Mouse (Mus musculus): ENCODE measurements at regions not wholly inside any gene's neighbourhood (a gene's known extent, or its start where the extent isn't known, plus 50 kb on each side); places are given as distances from the start of the nearest gene placed in this dataset.

- H3K4me3 ChIP-seq (ENCODE audit: low read depth, low read length): no peak overlapping the region
- H3K9me3 ChIP-seq (ENCODE audit: control insufficient read depth, low read length): no peaks in the 10 kb centered on the region
- H3K27ac ChIP-seq (replicated peaks; ENCODE audit: low read depth, low read length): peak overlapping the region; percentile 4; the same call in 1 of the 2 replicates
- DNase-seq (ENCODE audit: low spot score) (peak; percentile 62), ATAC-seq (ENCODE audit: low read depth) (0 out of 2 replicates have a peak, but pooled peaks have one; percentile 12)
- no peak overlapping the region for H3K4me2 ChIP-seq (ENCODE audit: low read depth, low read length)
- H3K27me3 ChIP-seq (replicated peaks; ENCODE audit: control insufficient read depth, insufficient read depth, low read length): no peaks in the 10 kb centered on the region
- WGBS: 22% methylated on average over 11 of the region's 11 CpGs
- H3K9ac ChIP-seq (ENCODE audit: low read depth, low read length): no peak overlapping the region
- H3K36me3 ChIP-seq (ENCODE audit: control insufficient read depth, insufficient read depth, low read length): no peaks in the 10 kb centered on the region
- H3K4me1 ChIP-seq (ENCODE audit: control insufficient read depth, insufficient read depth, low read length): peaks cover 33% of the 10 kb centered on the region
Observed at GRCm38 (mm10) chr16:30745598-30746181, 146.2 kb downstream of the Fam43a start.

GRCm38 (mm10) chr16:30746211-30746610 lies 146.7 kb downstream of the Fam43a start:
- 38% methylated on average over 8 of the region's 8 CpGs for WGBS

GRCm38 (mm10) chr16:30749841-30750240 lies 150.3 kb downstream of the Fam43a start:
- WGBS: 64% methylated on average over 3 of the region's 3 CpGs
- no peak for ATAC-seq (ENCODE audit: low read depth)

More at GRCm38 (mm10) chr16:30746211-30746610, 146.7 kb downstream of the Fam43a start:
- Histone ChIP-seq H3K4me3 (ENCODE audit: low read depth, low read length) (no peak overlapping the region), H3K9ac (ENCODE audit: low read depth, low read length) (no peak overlapping the region), H3K36me3 (ENCODE audit: control insufficient read depth, insufficient read depth, low read length) (no peaks in the 10 kb centered on the region), H3K27me3 (replicated peaks; ENCODE audit: control insufficient read depth, insufficient read depth, low read length) (no peaks in the 10 kb centered on the region), H3K27ac (replicated peaks; ENCODE audit: low read depth, low read length) (no peak overlapping the region), H3K4me1 (ENCODE audit: control insufficient read depth, insufficient read depth, low read length) (peaks cover 33% of the 10 kb centered on the region), H3K4me2 (ENCODE audit: low read depth, low read length) (no peak overlapping the region), H3K9me3 (ENCODE audit: control insufficient read depth, low read length) (no peaks in the 10 kb centered on the region)
- DNase-seq (ENCODE audit: low spot score) (no peak), ATAC-seq (ENCODE audit: low read depth) (no peak)

GRCm38 (mm10) chr16:30755771-30756170 lies 156.2 kb downstream of the Fam43a start:
- H3K36me3 ChIP-seq (ENCODE audit: control insufficient read depth, insufficient read depth, low read length): no peaks in the 10 kb centered on the region
- H3K4me2 ChIP-seq (ENCODE audit: low read depth, low read length): no peak overlapping the region
- H3K27me3 ChIP-seq (replicated peaks; ENCODE audit: control insufficient read depth, insufficient read depth, low read length): no peaks in the 10 kb centered on the region
- H3K4me3 ChIP-seq (ENCODE audit: low read depth, low read length): no peak overlapping the region
- H3K9ac ChIP-seq (ENCODE audit: low read depth, low read length): no peak overlapping the region
- WGBS: 92% methylated on average over 2 of the region's 2 CpGs
- H3K4me1 ChIP-seq (ENCODE audit: control insufficient read depth, insufficient read depth, low read length): no peaks in the 10 kb centered on the region
- H3K9me3 ChIP-seq (ENCODE audit: control insufficient read depth, low read length): no peaks in the 10 kb centered on the region
- no peak for ATAC-seq (ENCODE audit: low read depth)
- H3K27ac ChIP-seq (replicated peaks; ENCODE audit: low read depth, low read length): no peak overlapping the region
- no peak for DNase-seq (ENCODE audit: low spot score)

More at GRCm38 (mm10) chr16:30749841-30750240, 150.3 kb downstream of the Fam43a start:
- DNase-seq (ENCODE audit: low spot score): no peak
- Histone ChIP-seq H3K4me2 (ENCODE audit: low read depth, low read length) (no peak overlapping the region), H3K9ac (ENCODE audit: low read depth, low read length) (no peak overlapping the region), H3K36me3 (ENCODE audit: control insufficient read depth, insufficient read depth, low read length) (no peaks in the 10 kb centered on the region), H3K4me3 (ENCODE audit: low read depth, low read length) (no peak overlapping the region), H3K27me3 (replicated peaks; ENCODE audit: control insufficient read depth, insufficient read depth, low read length) (no peaks in the 10 kb centered on the region), H3K4me1 (ENCODE audit: control insufficient read depth, insufficient read depth, low read length) (peaks cover 16% of the 10 kb centered on the region), H3K27ac (replicated peaks; ENCODE audit: low read depth, low read length) (no peak overlapping the region), H3K9me3 (ENCODE audit: control insufficient read depth, low read length) (no peaks in the 10 kb centered on the region)

GRCm38 (mm10) chr16:30756678-30757077 lies 157.2 kb downstream of the Fam43a start:
- Histone ChIP-seq H3K36me3 (ENCODE audit: control insufficient read depth, insufficient read depth, low read length) (no peaks in the 10 kb centered on the region), H3K4me3 (ENCODE audit: low read depth, low read length) (no peak overlapping the region), H3K9ac (ENCODE audit: low read depth, low read length) (no peak overlapping the region), H3K9me3 (ENCODE audit: control insufficient read depth, low read length) (no peaks in the 10 kb centered on the region), H3K4me2 (ENCODE audit: low read depth, low read length) (no peak overlapping the region), H3K27me3 (replicated peaks; ENCODE audit: control insufficient read depth, insufficient read depth, low read length) (no peaks in the 10 kb centered on the region), H3K27ac (replicated peaks; ENCODE audit: low read depth, low read length) (no peak overlapping the region), H3K4me1 (ENCODE audit: control insufficient read depth, insufficient read depth, low read length) (no peaks in the 10 kb centered on the region)
- DNase-seq (ENCODE audit: low spot score) (peak; percentile 56), ATAC-seq (ENCODE audit: low read depth) (no peak)
- 76% methylated on average over 5 of the region's 5 CpGs for WGBS

- WGBS: 82% methylated on average over 3 of the region's 3 CpGs
- no peak overlapping the region for H3K4me2 ChIP-seq (ENCODE audit: low read depth, low read length)
- DNase-seq (ENCODE audit: low spot score): no peak
- no peaks in the 10 kb centered on the region for H3K27me3 ChIP-seq (replicated peaks; ENCODE audit: control insufficient read depth, insufficient read depth, low read length)
- H3K36me3 ChIP-seq (ENCODE audit: control insufficient read depth, insufficient read depth, low read length): no peaks in the 10 kb centered on the region
- no peak for ATAC-seq (ENCODE audit: low read depth)
- H3K4me1 ChIP-seq (ENCODE audit: control insufficient read depth, insufficient read depth, low read length): no peaks in the 10 kb centered on the region
- no peak overlapping the region for H3K4me3 ChIP-seq (ENCODE audit: low read depth, low read length)
- H3K9ac ChIP-seq (ENCODE audit: low read depth, low read length): no peak overlapping the region
- H3K9me3 ChIP-seq (ENCODE audit: control insufficient read depth, low read length): no peaks in the 10 kb centered on the region
- no peak overlapping the region for H3K27ac ChIP-seq (replicated peaks; ENCODE audit: low read depth, low read length)
Observed at GRCm38 (mm10) chr16:30757556-30757955, 158.0 kb downstream of the Fam43a start.

GRCm38 (mm10) chr16:30758041-30758440 lies 158.5 kb downstream of the Fam43a start:
- Histone ChIP-seq H3K9ac (ENCODE audit: low read depth, low read length) (no peak overlapping the region), H3K4me3 (ENCODE audit: low read depth, low read length) (no peak overlapping the region), H3K27me3 (replicated peaks; ENCODE audit: control insufficient read depth, insufficient read depth, low read length) (no peaks in the 10 kb centered on the region), H3K4me2 (ENCODE audit: low read depth, low read length) (no peak overlapping the region), H3K36me3 (ENCODE audit: control insufficient read depth, insufficient read depth, low read length) (no peaks in the 10 kb centered on the region), H3K4me1 (ENCODE audit: control insufficient read depth, insufficient read depth, low read length) (no peaks in the 10 kb centered on the region), H3K9me3 (ENCODE audit: control insufficient read depth, low read length) (no peaks in the 10 kb centered on the region), H3K27ac (replicated peaks; ENCODE audit: low read depth, low read length) (no peak overlapping the region)
- 77% methylated on average over 6 of the region's 6 CpGs for WGBS
- ATAC-seq (ENCODE audit: low read depth) (no peak), DNase-seq (ENCODE audit: low spot score) (no peak)

GRCm38 (mm10) chr16:30759503-30759902 lies 160.0 kb downstream of the Fam43a start:
- no peak overlapping the region for H3K9ac ChIP-seq (ENCODE audit: low read depth, low read length)
- no peaks in the 10 kb centered on the region for H3K27me3 ChIP-seq (replicated peaks; ENCODE audit: control insufficient read depth, insufficient read depth, low read length)
- 0 out of 2 replicates have a peak, but pooled peaks have one; percentile 68 for ATAC-seq (ENCODE audit: low read depth)
- H3K36me3 ChIP-seq (ENCODE audit: control insufficient read depth, insufficient read depth, low read length): no peaks in the 10 kb centered on the region
- no peak overlapping the region for H3K27ac ChIP-seq (replicated peaks; ENCODE audit: low read depth, low read length)
- no peaks in the 10 kb centered on the region for H3K9me3 ChIP-seq (ENCODE audit: control insufficient read depth, low read length)
- no peak overlapping the region for H3K4me3 ChIP-seq (ENCODE audit: low read depth, low read length)
- H3K4me1 ChIP-seq (ENCODE audit: control insufficient read depth, insufficient read depth, low read length): no peaks in the 10 kb centered on the region
- H3K4me2 ChIP-seq (ENCODE audit: low read depth, low read length): no peak overlapping the region
- no peak for DNase-seq (ENCODE audit: low spot score)
- WGBS: 73% methylated on average over 8 of the region's 8 CpGs

- H3K27me3 ChIP-seq (replicated peaks; ENCODE audit: control insufficient read depth, insufficient read depth, low read length): no peaks in the 10 kb centered on the region
- H3K9ac ChIP-seq (ENCODE audit: low read depth, low read length): no peak overlapping the region
- ATAC-seq (ENCODE audit: low read depth) (no peak), DNase-seq (ENCODE audit: low spot score) (no peak)
- no peaks in the 10 kb centered on the region for H3K9me3 ChIP-seq (ENCODE audit: control insufficient read depth, low read length)
- no peak overlapping the region for H3K4me2 ChIP-seq (ENCODE audit: low read depth, low read length)
- H3K4me3 ChIP-seq (ENCODE audit: low read depth, low read length): no peak overlapping the region
- H3K36me3 ChIP-seq (ENCODE audit: control insufficient read depth, insufficient read depth, low read length): no peaks in the 10 kb centered on the region
- 58% methylated on average over 8 of the region's 8 CpGs for WGBS
- no peaks in the 10 kb centered on the region for H3K4me1 ChIP-seq (ENCODE audit: control insufficient read depth, insufficient read depth, low read length)
- H3K27ac ChIP-seq (replicated peaks; ENCODE audit: low read depth, low read length): no peak overlapping the region
Observed at GRCm38 (mm10) chr16:30761201-30761710, 161.7 kb downstream of the Fam43a start.
